Mouse (Mus musculus) thymus, postnatal 10 days (tissue): Measurements from ENCODE around the gene Ncbp1.

Source experiments
- DNase-seq, 2 experiments: peaks; one replicate each; pipeline ENCODE4 v3.0.0; 2021; ENCODE audit warnings: low spot score in 2 of 2

Gene Ncbp1

DNA sequence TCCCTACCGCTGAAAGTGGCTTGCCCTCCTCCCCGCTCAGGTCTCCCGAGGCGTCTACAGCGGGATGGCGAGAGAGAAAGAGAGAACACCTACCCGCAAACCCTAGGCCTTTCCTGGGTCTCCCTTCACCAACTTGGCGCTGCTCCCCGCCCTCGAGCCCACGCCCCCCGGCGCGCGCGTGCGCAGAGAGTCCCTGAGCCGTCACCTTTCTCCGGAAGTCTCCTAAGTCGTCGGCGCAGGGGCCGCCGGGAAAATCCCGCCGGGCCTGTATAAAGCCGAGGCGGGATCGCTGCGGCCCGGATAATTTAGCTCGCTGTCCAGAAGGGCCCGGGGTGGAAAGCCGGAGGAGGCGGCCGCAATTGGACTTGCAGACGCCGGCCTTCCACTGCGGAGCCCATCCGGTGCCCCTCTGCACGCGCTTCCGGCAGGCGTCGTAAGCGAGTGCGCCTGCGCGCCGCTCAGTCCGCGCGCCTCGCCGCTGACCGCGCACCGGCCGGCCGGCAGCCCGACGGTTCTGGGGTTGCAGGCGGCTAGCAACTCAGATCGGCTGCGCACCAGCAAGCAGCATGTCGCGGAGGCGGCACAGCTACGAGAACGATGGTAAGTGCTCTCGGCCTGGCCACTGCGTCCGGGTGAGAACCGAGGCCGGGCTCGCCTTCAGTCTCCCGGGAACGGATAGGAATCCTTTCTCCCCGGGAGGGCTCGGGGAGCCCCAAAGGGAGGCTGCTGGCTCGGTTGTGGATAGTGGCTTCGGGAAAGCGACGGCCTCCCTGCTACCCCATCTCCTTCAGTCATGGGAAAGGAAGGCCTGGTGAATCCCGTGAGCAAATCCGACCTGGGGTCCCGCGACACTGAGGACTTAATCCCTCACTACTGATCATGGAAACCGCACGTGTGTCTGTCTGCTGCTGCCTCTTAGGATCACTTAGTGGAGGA, at the start of gene Ncbp1, which contains the start of gene Tstd2:
Gene Ncbp1, plus strand, starts transcription at position 327 of the 936 bp plus-strand sequence.
Gene Tstd2, minus strand, starts transcription at position 408 of the 936 bp plus-strand sequence.
- peak; percentile 84 to 91 for DNase-seq

- no peak for DNase-seq
Measured at GRCm38 (mm10) chr4:46089524-46090125, 48.8 kb upstream of the Ncbp1 start.

GRCm38 (mm10) chr4:46092429-46093076, 45.9 kb upstream of the Ncbp1 start:
- DNase-seq = no peak

GRCm38 (mm10) chr4:46094916-46095825, 43.2 kb upstream of the Ncbp1 start:
- DNase-seq = no peak

- no peak for DNase-seq
Measured at GRCm38 (mm10) chr4:46095826-46096159, 42.6 kb upstream of the Ncbp1 start.

DNA sequence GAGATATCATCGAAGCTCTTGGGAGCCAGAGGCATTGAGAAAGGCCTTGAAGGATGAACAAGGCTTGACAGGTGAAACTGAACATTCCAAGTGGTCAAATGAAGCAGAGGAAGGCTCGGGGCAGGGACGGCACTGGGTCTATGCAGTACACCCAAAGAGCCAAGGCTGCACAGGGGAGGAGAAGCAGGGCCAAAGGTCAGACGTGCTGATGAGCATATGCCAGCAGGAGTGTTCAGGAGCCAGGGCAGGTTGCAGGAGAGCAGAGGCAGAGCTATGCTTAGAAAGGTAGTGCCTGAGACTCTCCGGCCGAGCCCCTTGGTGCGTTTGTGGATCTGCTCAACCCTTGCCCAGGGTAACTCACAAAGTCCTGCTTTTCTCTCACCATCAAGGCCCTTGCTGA, 41.9 kb upstream of the Ncbp1 start:
- no peak for DNase-seq

DNA sequence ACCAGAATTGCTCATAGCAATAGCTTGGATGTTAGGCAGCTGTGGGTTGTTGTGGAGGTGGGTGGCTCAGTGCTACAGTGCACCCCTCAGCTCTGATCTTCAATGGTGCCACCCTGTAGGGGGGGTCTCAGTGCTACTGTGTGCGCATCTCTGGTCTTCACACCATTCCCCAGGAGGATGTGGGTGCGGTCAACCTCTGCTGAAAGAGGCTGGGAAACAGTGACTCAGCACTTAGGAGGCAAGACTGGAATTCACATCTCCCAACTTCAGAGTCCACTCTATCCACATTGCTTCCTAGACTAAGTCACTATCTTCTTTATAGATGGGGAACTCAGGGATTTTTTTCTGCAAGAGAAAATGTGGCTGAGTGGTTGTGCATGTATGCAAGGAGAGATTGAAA, 40.8 kb upstream of the Ncbp1 start:
- DNase-seq = no peak

GRCm38 (mm10) chr4:46099132-46099531, 39.3 kb upstream of the Ncbp1 start:
- no peak for DNase-seq

DNA sequence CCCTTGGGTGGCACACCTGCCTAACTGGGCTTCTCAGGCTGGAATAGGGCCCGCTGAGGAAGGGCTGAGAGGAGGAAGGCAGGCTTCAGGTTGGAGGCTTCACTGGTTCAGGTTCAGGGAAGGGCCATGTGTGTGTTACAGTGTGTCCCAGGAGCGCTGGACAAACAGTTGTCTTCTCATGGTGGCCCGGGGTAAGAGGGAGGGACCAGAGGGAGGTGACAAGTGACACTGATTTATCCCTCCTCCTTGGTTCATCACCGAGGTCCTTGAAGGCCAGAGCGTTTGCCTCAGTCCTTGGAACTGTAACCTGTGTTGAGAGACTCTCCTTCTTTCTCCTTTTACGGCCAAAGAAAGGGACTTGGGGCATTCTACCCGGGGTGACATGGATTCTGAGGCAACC, 37.9 kb upstream of the Ncbp1 start:
- DNase-seq = no peak

GRCm38 (mm10) chr4:46101211-46101711, 37.2 kb upstream of the Ncbp1 start:
- DNase-seq = no peak

- DNase-seq = no peak
Measured at GRCm38 (mm10) chr4:46102078-46102769, 36.2 kb upstream of the Ncbp1 start.

DNA sequence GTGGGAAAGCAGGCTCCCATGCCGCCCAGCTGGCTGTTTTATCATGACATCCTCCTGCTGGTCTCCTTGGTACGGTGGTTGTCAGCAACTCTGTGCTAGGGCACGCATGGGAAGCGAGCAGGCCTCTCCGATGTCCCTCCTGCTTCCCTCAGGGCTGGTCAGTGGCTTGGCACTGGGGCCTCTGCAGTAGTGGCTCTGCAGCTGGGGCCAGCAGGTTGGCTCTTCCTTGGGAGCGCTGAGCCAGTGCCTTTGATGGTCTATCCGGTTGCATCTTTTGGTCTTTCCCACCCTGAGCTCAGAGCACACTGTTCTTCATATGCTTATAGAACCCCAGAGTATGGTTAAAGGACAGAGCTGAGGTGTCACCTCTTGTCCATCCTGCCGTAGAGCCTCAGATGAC, 28.3 kb upstream of the Ncbp1 start:
- no peak for DNase-seq

DNA sequence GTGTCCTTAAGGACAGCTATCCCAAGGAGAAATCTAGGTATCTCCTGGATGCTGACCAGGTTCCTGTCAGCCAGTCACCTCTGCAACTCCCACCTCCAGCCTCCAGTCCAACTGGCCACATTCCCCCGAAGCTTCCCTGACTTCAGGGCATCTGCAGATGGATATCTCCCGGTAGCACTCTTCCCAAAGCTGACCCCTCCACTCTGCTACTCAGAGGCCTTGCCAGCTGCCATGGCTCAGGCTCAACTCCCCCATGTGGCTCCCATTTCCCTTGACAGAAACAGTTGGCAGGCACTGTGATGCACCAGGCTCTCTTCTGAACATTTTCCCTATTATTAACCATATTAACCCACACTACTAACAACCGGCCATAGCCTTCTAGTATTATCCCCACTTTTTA, 27.1 kb upstream of the Ncbp1 start:
- DNase-seq = no peak

- no peak for DNase-seq
Measured at GRCm38 (mm10) chr4:46115308-46115707, 23.1 kb upstream of the Ncbp1 start.

DNA sequence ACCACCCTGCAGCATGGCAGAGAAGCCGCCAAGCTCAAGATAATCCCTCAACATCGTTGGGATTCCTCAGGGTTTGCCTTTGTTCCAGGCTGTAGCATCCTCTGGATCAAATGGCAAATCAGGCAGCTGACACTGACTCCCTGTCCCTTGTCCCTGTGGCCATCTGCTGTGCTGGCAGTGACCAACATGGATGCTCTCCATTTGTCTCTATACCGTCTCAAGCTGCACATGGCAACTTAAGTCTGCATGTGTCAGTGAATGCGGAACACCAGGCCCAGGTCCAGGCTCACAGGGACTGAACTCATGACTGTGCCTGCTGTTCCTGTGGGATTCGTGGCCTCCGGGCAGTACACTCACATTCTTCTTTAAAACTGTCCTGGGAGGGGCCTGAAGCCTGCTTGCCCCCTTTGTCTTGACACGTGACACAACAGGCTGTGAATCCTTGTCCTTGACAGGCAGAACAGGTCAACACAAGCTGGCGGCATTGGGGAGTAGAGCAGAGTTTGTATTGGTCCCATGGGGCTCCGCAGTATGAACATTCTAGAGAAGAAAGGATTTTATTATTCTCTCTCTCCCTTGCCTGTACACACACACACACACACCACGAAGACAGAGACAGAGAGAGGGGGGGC, 21.8 kb upstream of the Ncbp1 start:
- no peak for DNase-seq

DNA sequence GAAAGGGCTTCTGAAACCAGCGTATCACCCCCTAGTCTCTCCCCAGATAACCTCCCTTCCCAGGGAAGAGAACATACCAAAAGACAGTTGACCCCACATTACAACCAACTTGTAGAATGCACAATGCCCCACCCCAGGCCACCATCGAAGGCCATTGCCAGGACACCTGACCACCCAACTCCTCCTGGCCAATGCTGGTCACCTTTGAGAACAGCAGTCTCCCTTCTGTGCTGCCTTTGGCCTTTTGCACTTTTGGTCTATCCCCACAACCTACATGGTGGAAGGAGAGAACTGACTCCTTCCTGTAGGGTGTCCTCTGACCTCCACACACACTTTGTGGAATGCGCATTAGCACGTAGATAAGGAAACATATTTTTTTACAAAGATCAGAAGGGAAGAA, 20.9 kb upstream of the Ncbp1 start:
- DNase-seq = no peak

DNA sequence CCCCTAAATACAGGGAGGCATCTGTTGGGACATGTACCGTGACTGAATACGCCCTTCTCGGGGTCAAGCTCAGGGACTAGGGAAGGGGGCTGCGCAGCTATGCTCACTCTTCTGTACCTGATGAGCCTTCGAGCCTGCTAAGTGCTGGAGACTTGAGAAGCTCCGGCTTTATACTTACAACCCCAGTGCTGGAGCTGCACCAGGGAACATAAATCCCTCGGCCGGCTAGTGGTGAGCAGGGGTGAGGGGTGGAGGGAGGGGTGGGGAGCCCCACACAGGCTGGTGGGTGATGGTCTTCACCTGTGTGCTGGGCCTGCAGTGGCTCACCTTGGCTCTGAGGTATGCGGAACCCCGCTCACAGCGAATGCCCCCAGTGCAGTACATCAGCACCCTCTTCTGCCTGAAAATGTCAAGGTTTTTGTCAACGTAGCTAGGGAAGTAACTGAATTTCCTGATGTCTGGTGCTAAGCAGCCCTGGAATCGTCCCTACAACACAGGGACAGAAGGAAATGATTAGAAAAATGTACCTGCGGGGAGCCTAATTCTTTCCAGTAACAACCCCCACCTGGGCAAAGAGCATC, 18.8 kb upstream of the Ncbp1 start:
- DNase-seq = no peak

GRCm38 (mm10) chr4:46120767-46121166, 17.6 kb upstream of the Ncbp1 start:
- DNase-seq = no peak

- DNase-seq = no peak
Measured at GRCm38 (mm10) chr4:46123358-46123757, 15.1 kb upstream of the Ncbp1 start.

- peak; percentile 27 to 60 for DNase-seq
Measured at GRCm38 (mm10) chr4:46126541-46126940, 11.9 kb upstream of the Ncbp1 start.
